Mouse (Mus musculus): ENCODE measurements at regions not wholly inside any gene's neighbourhood (a gene's known extent, or its start where the extent isn't known, plus 50 kb on each side); places are given as distances from the start of the nearest gene placed in this dataset.

GRCm38 (mm10) chr9:118326656-118327055 lies 151.4 kb upstream of the Eomes start:
- DNase-seq (ENCODE audit: low spot score) = no peak

DNA sequence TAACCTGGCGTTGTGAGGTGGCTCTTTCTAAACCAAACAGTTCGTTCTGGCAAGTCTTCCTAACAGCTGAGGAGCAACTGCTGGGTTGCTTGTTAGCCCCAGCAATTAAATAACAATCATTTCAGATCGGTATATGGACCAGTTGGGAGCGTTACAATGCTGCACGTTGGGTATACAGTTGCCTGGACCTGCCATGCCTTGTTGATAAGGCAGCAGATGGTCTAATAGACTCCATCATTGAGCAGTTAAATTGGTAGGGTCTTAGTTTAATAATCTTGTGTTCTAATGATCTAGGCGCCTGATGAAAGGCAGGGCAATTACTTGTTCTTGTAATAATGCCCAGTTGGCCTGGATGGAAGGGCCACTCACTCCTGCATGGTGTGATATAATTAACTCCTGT lies 150.1 kb upstream of the Eomes start:
- DNase-seq (ENCODE audit: low spot score) = peak; percentile 28

GRCm38 (mm10) chr9:118341401-118341800 lies 136.6 kb upstream of the Eomes start:
- peak; percentile 27 for DNase-seq (ENCODE audit: low spot score)

GRCm38 (mm10) chr9:118354911-118355310 lies 123.1 kb upstream of the Eomes start:
- no peak for DNase-seq (ENCODE audit: low spot score)

DNA sequence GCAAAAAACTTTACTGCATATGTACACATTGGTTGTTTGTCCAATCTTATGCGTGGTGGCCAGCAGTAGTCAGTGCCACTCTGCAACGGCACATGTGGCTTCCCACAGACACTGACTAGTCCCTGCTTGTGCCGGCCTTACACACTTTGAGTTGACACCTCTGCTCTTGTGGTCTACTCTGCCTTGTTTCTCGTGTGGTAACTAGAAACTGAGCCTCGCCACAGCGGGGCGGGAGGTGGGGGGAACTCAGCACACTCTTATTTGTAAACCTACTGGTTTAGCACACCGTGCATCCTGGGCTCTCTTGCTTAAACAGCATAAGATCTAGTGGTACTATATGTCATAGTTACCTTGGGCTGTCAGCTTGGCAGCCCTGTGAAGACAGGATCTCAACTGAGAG lies 120.6 kb upstream of the Eomes start:
- no peak for DNase-seq (ENCODE audit: low spot score)

- DNase-seq (ENCODE audit: low spot score) = no peak
Observed at GRCm38 (mm10) chr9:118363929-118364328, 114.1 kb upstream of the Eomes start.

- no peak for DNase-seq (ENCODE audit: low spot score)
Observed at GRCm38 (mm10) chr9:118365431-118365830, 112.6 kb upstream of the Eomes start.

DNA sequence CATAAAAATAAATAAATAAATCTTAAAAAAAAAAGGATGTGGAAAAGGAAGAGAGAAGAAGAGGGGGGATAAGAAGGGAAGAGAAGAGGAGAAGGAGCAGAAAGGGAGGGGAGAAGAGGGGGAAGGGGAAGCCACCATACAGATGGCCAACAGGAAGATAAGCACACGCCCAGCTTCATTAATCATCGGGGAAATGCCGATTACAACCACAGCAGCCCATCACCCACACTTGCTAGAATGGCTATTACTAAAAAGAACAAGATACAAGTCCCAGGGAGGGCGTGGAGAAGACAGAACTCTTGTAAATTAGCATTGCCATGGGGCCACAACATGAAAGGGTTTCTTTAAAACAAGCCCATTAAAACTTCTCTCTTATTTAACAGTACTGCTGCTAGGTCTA lies 110.7 kb upstream of the Eomes start:
- no peak for DNase-seq (ENCODE audit: low spot score)

GRCm38 (mm10) chr9:118370581-118370980 lies 107.4 kb upstream of the Eomes start:
- peak; percentile 39 for DNase-seq (ENCODE audit: low spot score)

GRCm38 (mm10) chr9:118374680-118375079 lies 103.3 kb upstream of the Eomes start:
- no peak for DNase-seq (ENCODE audit: low spot score)

GRCm38 (mm10) chr9:118379055-118379454 lies 99.0 kb upstream of the Eomes start:
- DNase-seq (ENCODE audit: low spot score) = no peak

DNA sequence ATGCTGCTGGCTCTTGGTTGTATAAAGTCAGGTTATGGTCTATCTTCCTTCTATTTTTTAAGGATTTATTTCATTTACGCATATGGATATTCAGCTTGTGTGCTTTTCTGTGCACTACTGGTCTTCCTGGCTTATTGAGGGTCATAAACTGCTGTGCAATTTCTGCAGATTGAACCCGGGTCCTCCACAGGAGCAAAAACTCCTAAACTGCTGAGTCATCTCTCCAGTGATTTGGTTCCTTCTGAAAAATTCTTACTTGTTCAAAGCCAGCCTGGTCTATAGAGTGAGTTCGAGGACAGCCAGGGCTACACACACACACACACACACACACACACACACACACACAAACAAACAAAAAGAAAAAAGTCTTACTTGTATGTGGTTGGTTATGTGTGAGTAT lies 95.5 kb upstream of the Eomes start:
- DNase-seq (ENCODE audit: low spot score) = no peak

GRCm38 (mm10) chr9:118384610-118385009 lies 93.4 kb upstream of the Eomes start:
- no peak for DNase-seq (ENCODE audit: low spot score)

GRCm38 (mm10) chr9:118387631-118388030 lies 90.4 kb upstream of the Eomes start:
- no peak for DNase-seq (ENCODE audit: low spot score)

- peak; percentile 32 for DNase-seq (ENCODE audit: low spot score)
Observed at GRCm38 (mm10) chr9:118389481-118390334, 88.3 kb upstream of the Eomes start.

DNA sequence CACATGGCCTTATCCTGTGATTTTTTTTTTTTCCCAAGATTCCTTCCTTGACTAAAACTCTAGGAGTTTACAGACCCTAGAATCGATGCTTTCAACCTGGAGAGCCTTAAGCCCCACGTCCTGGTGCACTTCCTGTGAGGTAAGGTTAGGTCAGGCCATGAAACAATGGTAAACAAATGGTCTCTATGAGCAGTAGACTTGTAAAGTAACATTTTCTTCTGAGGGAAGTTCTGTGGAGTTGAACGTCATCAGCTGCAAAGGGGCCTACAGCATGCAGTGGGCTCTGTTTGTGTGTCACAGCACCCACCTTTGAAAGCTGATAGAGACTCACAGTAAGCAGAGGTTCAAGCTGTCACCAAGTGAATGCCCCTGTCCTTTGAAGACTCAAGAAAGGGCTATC lies 87.3 kb upstream of the Eomes start:
- DNase-seq (ENCODE audit: low spot score) = no peak

- DNase-seq (ENCODE audit: low spot score) = no peak
Observed at GRCm38 (mm10) chr9:118391715-118392114, 86.3 kb upstream of the Eomes start.

- DNase-seq (ENCODE audit: low spot score) = no peak
Observed at GRCm38 (mm10) chr9:118392796-118393195, 85.2 kb upstream of the Eomes start.

- DNase-seq (ENCODE audit: low spot score) = no peak
Observed at GRCm38 (mm10) chr9:118393567-118393966, 84.4 kb upstream of the Eomes start.

GRCm38 (mm10) chr9:118396425-118397053 lies 81.5 kb upstream of the Eomes start:
- no peak for DNase-seq (ENCODE audit: low spot score)

DNA sequence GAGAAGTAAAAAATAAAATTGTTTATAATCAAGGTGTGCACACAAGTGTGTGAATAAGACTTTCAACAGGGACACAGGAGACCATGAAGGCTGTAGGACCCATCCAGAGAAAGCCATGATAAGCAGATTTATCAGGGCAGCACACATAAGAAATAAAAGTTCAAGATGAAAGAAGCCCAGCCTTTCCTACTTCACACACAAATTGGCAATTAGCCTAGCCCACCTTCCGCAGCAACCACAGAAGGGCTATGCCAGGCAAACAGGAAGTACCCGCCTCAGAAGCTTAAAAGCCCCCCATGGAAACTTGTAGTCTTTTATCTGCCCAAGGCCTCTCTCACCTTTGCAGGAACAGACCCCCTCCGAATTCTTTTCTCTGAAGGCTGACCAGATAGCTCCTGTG lies 77.5 kb upstream of the Eomes start:
- no peak for DNase-seq (ENCODE audit: low spot score)

DNA sequence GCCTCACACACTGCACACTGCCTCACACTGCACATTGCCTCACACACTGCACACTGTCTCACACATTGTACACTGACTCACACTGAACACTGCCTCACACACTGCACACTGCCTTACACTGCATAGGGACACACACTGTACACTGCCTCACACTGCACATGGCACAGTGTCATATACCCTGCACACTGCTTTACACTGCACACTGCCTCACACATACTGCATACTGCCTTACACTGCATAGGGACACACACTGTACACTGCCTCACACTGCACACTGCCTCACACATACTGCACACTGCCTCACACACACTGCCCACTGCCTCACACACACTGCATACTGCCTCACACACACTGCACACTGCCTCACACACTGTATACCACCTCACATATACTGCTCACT lies 76.8 kb upstream of the Eomes start:
- no peak for DNase-seq (ENCODE audit: low spot score)

- DNase-seq (ENCODE audit: low spot score) = no peak
Observed at GRCm38 (mm10) chr9:118404867-118405266, 73.1 kb upstream of the Eomes start.

Measured in retina, embryonic 14.5 days (tissue).